Mouse (Mus musculus): ENCODE results near the gene F2rl2. TPM values are rescaled to one million over a fixed set of nuclear protein-coding genes. Genes with fewer than 3 reads are reported as not detected.

Gene F2rl2
- total and polyA plus RNA-seq, 2 experiments from 2014 or later = 0.49 to 0.68 TPM

DNA sequence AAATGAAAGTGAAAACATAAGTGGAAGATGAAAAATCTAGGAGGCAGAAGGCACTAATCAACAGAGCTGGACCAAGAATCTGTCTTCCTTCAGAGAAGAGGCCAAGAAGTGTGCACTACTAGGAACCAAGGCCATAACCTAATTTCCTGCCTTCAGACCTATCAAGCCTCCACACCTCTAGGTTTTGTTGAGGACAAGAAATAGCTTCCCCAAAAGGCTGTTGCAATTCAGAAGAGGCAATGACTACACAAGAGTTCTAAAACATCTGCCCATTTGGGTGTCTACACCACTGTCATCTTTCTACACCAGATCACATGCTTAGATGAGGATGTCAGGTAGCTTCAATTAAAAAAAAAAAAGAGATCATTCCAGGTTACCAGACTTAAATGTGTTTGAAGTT, 15.4 kb downstream of the F2rl2 start:
- no peaks in the 10 kb centered on the region for H3K27me3 ChIP-seq (ENCODE audit: insufficient read depth, low read length)
- H3K9ac ChIP-seq (replicated peaks; ENCODE audit: low read length, poor library complexity, severe bottlenecking) = no peak overlapping the region
- TF ChIP-seq CTCF (IDR thresholded peaks at IDR 0.05) = no peak
- H3K36me3 ChIP-seq (ENCODE audit: insufficient read depth, low read length) = no peaks in the 10 kb centered on the region
- H3K4me1 ChIP-seq (ENCODE audit: insufficient read depth, low read length) = no peaks in the 10 kb centered on the region
- H3K4me2 ChIP-seq (ENCODE audit: low read depth, low read length, poor library complexity, severe bottlenecking) = no peak overlapping the region
- ATAC-seq (ENCODE audit: low FRiP score) = no peak
- no peak overlapping the region for H3K27ac ChIP-seq (ENCODE audit: low read depth, low read length)
- no peak overlapping the region for H3K4me3 ChIP-seq (ENCODE audit: low read depth, low read length)
- H3K9me3 ChIP-seq (ENCODE audit: low read length) = no peaks in the 10 kb centered on the region
- DNase-seq (ENCODE audit: low spot score) = no peak

DNA sequence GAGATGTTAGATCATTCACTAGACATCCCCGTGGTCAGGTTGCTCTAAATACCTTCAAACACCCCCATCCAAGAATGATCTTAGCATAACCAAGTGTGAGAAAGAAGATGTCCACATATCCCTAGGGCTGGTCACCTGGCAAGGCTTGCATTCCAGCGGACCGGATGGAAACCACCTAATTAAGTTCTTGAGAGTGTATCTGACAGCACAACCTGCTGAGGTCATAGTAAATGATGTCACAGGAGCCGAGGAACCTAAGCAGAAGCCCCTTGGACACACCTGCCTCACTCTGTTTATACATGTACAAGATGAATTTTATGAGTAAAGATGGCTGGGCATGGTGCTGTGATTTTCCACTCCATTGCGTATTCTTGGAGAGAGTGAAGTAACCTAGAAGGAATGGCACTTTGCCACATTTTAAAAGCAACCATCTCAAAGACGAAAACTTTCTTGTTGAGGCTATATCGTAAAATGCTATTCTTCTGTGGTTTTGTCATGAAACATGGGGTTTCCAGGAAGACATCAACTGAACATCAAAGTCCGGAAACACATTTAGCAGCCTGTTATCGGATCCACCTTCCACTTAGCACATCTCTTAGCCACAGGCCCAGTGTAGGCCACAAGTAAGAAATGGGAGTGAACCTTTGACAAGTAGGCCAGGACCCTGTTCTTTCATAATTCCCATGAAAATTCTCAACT, 16.1 kb downstream of the F2rl2 start:
- no peak for ATAC-seq (ENCODE audit: low FRiP score)
- WGBS = 93% methylated on average over 9 of the region's 9 CpGs
- H3K4me2 ChIP-seq (ENCODE audit: low read depth, low read length, poor library complexity, severe bottlenecking) = no peak overlapping the region

DNA sequence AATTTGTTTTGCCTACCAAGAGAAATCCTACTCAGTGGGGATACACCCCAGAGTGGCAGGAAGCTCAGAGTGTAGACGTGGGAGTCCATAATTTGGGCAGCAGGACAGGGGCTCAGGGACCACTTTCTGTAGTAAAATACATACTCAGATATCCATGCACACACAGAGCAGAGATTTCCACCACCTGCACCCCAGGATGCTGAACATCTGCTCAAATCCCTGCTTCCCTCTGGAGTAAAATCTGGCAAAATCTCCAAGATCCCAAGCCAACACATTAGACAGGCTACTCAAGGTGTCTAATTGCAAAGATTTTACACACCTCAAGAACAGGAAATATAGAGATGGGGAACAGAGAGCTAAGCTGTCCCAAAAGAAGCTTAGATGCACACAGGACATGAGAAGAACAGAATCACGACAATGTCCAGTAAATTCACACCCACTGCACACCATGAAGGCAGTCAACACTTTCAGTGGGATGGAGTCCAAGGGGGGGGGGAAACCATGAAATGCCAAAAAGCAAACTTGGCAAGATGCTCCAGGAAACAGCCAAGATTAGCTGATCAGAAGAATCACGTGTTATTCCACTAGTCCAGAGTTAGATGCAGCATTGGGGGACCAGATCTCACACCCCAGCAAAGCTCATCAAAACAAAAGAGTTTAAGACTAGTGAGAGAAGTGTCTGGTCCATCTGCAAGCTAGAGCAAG, 17.8 kb downstream of the F2rl2 start:
- H3K4me3 ChIP-seq (ENCODE audit: low read depth, low read length) = no peak overlapping the region
- DNase-seq (ENCODE audit: low spot score) = peak; percentile 23
- 74% methylated on average over 3 of the region's 3 CpGs for WGBS
- ATAC-seq (ENCODE audit: low FRiP score) = no peak
- no peak overlapping the region for H3K9ac ChIP-seq (replicated peaks; ENCODE audit: low read length, poor library complexity, severe bottlenecking)
- no peaks in the 10 kb centered on the region for H3K4me1 ChIP-seq (ENCODE audit: insufficient read depth, low read length)
- no peaks in the 10 kb centered on the region for H3K9me3 ChIP-seq (ENCODE audit: low read length)
- no peak overlapping the region for H3K4me2 ChIP-seq (ENCODE audit: low read depth, low read length, poor library complexity, severe bottlenecking)
- no peaks in the 10 kb centered on the region for H3K36me3 ChIP-seq (ENCODE audit: insufficient read depth, low read length)
- no peak for TF ChIP-seq CTCF (IDR thresholded peaks at IDR 0.05)
- H3K27me3 ChIP-seq (ENCODE audit: insufficient read depth, low read length) = no peaks in the 10 kb centered on the region
- H3K27ac ChIP-seq (ENCODE audit: low read depth, low read length) = no peak overlapping the region

More for the DNA sequence above, 16.1 kb downstream of the F2rl2 start:
- Histone ChIP-seq H3K9ac (replicated peaks; ENCODE audit: low read length, poor library complexity, severe bottlenecking) (no peak overlapping the region), H3K27me3 (ENCODE audit: insufficient read depth, low read length) (no peaks in the 10 kb centered on the region), H3K36me3 (ENCODE audit: insufficient read depth, low read length) (no peaks in the 10 kb centered on the region), H3K4me3 (ENCODE audit: low read depth, low read length) (no peak overlapping the region), H3K27ac (ENCODE audit: low read depth, low read length) (no peak overlapping the region), H3K9me3 (ENCODE audit: low read length) (no peaks in the 10 kb centered on the region), H3K4me1 (ENCODE audit: insufficient read depth, low read length) (no peaks in the 10 kb centered on the region)
- no peak for TF ChIP-seq CTCF (IDR thresholded peaks at IDR 0.05)
- no peak for DNase-seq (ENCODE audit: low spot score)

DNA sequence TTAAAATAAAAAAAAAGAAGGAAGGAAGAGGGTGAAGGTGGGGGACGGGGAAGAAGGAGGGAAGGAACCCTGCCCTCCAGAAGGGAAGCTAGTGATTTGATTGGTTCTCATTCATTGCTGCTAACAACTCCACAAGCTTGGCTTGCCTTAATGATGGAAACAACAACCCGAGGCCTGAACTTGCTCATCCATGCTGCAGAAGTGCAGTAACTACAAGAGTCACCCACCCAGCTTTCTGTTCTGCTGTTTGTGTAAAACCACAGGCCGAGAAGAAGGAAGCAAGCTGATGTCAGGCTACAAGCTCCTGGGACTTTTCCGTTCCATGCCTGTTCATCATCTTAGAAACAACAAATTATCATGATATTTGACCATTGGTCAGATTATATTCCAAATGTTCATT, 18.7 kb downstream of the F2rl2 start:
- Histone ChIP-seq H3K9me3 (ENCODE audit: low read length) (no peaks in the 10 kb centered on the region), H3K4me3 (ENCODE audit: low read depth, low read length) (no peak overlapping the region), H3K4me1 (ENCODE audit: insufficient read depth, low read length) (no peaks in the 10 kb centered on the region), H3K36me3 (ENCODE audit: insufficient read depth, low read length) (no peaks in the 10 kb centered on the region), H3K27me3 (ENCODE audit: insufficient read depth, low read length) (no peaks in the 10 kb centered on the region), H3K9ac (replicated peaks; ENCODE audit: low read length, poor library complexity, severe bottlenecking) (no peak overlapping the region), H3K27ac (ENCODE audit: low read depth, low read length) (no peak overlapping the region), H3K4me2 (ENCODE audit: low read depth, low read length, poor library complexity, severe bottlenecking) (no peak overlapping the region)
- no peak for ATAC-seq (ENCODE audit: low FRiP score)
- no peak for DNase-seq (ENCODE audit: low spot score)
- TF ChIP-seq CTCF (IDR thresholded peaks at IDR 0.05) = no peak
- WGBS = 83% methylated on average over 4 of the region's 4 CpGs

DNA sequence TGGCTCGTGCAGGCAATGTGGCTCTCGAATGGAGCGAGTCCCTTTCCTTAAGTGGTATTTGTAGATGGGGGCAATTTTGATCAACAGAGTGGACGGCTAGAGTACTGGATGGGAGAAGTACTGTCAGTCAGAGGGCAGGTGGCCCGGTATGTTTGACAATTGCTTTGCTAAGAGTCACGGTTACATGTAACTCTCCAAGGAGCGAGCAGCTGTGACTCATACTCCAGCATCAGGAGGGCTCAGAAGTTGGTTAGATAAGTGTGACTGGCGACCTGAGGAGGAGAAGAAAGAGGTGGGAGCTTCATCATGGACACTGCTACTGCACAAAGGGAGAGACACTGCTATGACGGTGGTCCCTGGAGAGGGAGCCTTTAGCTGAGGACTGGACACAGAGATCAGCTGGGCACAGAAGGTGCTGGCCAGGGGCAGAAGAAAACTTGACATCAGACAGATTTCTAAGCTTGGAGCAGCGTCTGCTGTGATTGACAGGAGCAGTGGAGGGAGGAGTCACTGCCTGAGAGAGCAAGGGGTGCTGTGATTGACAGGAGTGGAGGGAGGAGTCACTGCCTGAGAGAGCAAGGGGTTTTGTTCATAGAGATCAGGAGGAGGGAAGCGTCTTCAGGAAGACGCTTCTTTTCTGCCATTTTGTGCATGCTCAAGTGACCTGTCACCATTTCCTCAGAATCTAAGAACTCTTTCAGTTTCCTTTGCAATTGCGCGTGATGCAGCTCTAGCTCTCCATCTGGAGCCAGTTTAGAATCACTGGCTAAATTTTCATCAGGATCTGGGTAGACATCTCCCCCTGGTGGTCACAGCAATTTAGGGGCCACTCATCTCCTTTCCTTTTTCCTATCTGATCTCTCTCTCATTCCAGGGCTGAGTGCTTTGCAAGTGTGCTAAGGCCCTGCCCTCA, 22.9 kb downstream of the F2rl2 start:
- WGBS = 61% methylated on average over 14 of the region's 14 CpGs
- peak; percentile 75; the same call in 1 of the 2 replicates for ATAC-seq (ENCODE audit: low FRiP score)
- H3K4me3 ChIP-seq (ENCODE audit: low read depth, low read length) = no peak overlapping the region

More for the DNA sequence above, 22.9 kb downstream of the F2rl2 start:
- peak; percentile 80 for DNase-seq (ENCODE audit: low spot score)
- peak overlapping the region; percentile 28; the same call in 1 of the 2 replicates for H3K4me2 ChIP-seq (ENCODE audit: low read depth, low read length, poor library complexity, severe bottlenecking)
- H3K27ac ChIP-seq (ENCODE audit: low read depth, low read length) = no peak overlapping the region
- H3K36me3 ChIP-seq (ENCODE audit: insufficient read depth, low read length) = no peaks in the 10 kb centered on the region
- H3K27me3 ChIP-seq (ENCODE audit: insufficient read depth, low read length) = no peaks in the 10 kb centered on the region
- TF ChIP-seq CTCF (IDR thresholded peaks at IDR 0.05) = peak; percentile 82
- no peaks in the 10 kb centered on the region for H3K4me1 ChIP-seq (ENCODE audit: insufficient read depth, low read length)
- no peaks in the 10 kb centered on the region for H3K9me3 ChIP-seq (ENCODE audit: low read length)
- H3K9ac ChIP-seq (replicated peaks; ENCODE audit: low read length, poor library complexity, severe bottlenecking) = no peak overlapping the region
